Mouse (Mus musculus) liver, embryonic 11.5 days (tissue): ENCODE data around the gene Olfr458. TPM values are rescaled to one million over a fixed set of nuclear protein-coding genes. Genes with fewer than 3 reads are reported as not detected.
"Not testable (repeated sequence)": the region's sequence is repeated elsewhere in the genome, so short reads cannot be mapped to it uniquely, and the experiment has no call there.

Experiments used
- ATAC-seq: fragments of 200-750 bp; cut with Nextera tagmentation; replicated peaks from 2 replicates; pipeline ENCODE4 v1.8.0; 2017; ENCODE audit warnings: moderate number of reproducible peaks, mild to moderate bottlenecking, moderate TSS enrichment, moderate library complexity; ENCODE audit not compliant: low FRiP score
- DNase-seq: peaks from one replicate; pipeline ENCODE4 v3.0.0-alpha.2; 2017; ENCODE audit warnings: low spot score
- H3K27ac ChIP-seq: fragments of 300-500 bp; sonication (generic); 2 replicates; pipeline ENCODE4 v1.5.1; 2014; ENCODE audit warnings: mild to moderate bottlenecking, low read depth, low read length, control low read depth
- H3K27me3 ChIP-seq: fragments of 300-500 bp; sonication (generic); replicated peaks from 2 replicates; pipeline ENCODE4 v1.6.1; 2014; ENCODE audit warnings: low read length, mixed read lengths; ENCODE audit not compliant: control insufficient read depth, insufficient read depth
- H3K36me3 ChIP-seq: fragments of 300-500 bp; sonication (generic); 2 replicates; pipeline ENCODE4 v1.6.1; 2014; ENCODE audit warnings: mild to moderate bottlenecking, low read length, moderate library complexity, mixed read lengths; ENCODE audit not compliant: control insufficient read depth, insufficient read depth
- H3K4me1 ChIP-seq: fragments of 300-500 bp; sonication (generic); replicated peaks from 2 replicates; pipeline ENCODE4 v1.6.1; 2014; ENCODE audit warnings: low read length, mixed read lengths; ENCODE audit not compliant: control insufficient read depth, insufficient read depth
- H3K4me2 ChIP-seq: fragments of 300-500 bp; sonication (generic); 2 replicates; pipeline ENCODE4 v1.6.1; 2014; ENCODE audit warnings: mild to moderate bottlenecking, control low read depth, moderate library complexity
- H3K4me3 ChIP-seq: fragments of 300-500 bp; sonication (generic); 2 replicates; pipeline ENCODE4 v1.5.1; 2014; ENCODE audit warnings: low read depth, low read length, control low read depth
- H3K9ac ChIP-seq: fragments of 300-500 bp; sonication (generic); 2 replicates; pipeline ENCODE4 v1.6.1; 2014; ENCODE audit warnings: low read depth, low read length, control low read depth
- H3K9me3 ChIP-seq: fragments of 300-500 bp; sonication (generic); 2 replicates; pipeline ENCODE4 v1.6.1; 2016; ENCODE audit warnings: low read length, inconsistent platforms, mixed read lengths; ENCODE audit not compliant: control insufficient read depth
- WGBS: fragments of 180-500 bp; shearing (Covaris S2); extraction: QIAGEN DNeasy Blood & Tissue Kit; methylation state at CpG from one replicate; pipeline ENCODE4 v1.1.7; 2014; 5-methylcytosine and 5-hydroxymethylcytosine counted together
- polyA plus RNA-seq: library from polyadenylated mRNA; unstranded; fragments of >200 nt; fragmentation: Nextera tagmentation; extraction: Ambion mirVana; gene quantifications from 2 replicates; pipeline ENCODE4 v1.2.1, GENCODE M21; 2014

Olfr458 gene
- not detected in 2 replicates for polyA plus RNA-seq

DNA sequence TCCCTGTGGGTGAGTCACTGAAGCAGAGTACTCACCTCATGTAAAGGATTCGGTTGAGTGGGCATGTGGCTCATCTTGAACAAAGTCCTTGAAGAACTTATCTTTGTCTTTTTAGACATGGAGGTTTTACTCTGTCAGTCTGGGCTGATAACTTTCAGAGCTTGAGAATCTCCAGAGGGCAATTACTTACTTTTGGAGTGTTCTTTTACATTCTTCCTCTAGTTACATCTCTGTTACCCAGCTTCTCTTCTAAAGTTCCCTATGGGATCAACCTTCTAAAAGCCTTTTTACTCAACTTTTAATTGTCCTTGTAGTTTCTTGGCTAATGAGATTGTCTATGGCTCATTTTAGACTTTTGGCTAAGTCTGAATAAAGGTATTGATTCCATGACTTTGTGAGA is at the start of gene Olfr458:
Gene Olfr458 (minus strand): TSS at position 101 of the 400 bp plus-strand sequence.
- H3K36me3 ChIP-seq = no peaks in the 10 kb centered on the region
- H3K9me3 ChIP-seq = no peaks in the 10 kb centered on the region
- no peak within 1 kb of the TSS for H3K4me3 ChIP-seq
- H3K4me1 ChIP-seq = no peaks in the 10 kb centered on the region
- DNase-seq = no peak
- WGBS = 73% methylated on average over 1 of the region's 1 CpGs
- H3K4me2 ChIP-seq = no peak within 1 kb of the TSS
- no peak within 1 kb of the TSS for H3K9ac ChIP-seq
- H3K27me3 ChIP-seq = no peaks in the 10 kb centered on the region
- no peak within 1 kb of the TSS for H3K27ac ChIP-seq
- ATAC-seq = no peak

GRCm38 (mm10) chr6:42513461-42513860 is 48.5 kb upstream of the Olfr458 start:
- ATAC-seq = no peak
- no peak overlapping the region for H3K9ac ChIP-seq
- WGBS = 80% methylated on average over 1 of the region's 1 CpGs
- no peak for DNase-seq
- H3K27ac ChIP-seq = no peak overlapping the region
- no peak overlapping the region for H3K4me2 ChIP-seq
- no peak overlapping the region for H3K4me3 ChIP-seq
- no peaks in the 10 kb centered on the region for H3K36me3 ChIP-seq
- H3K27me3 ChIP-seq = no peaks in the 10 kb centered on the region
- no peaks in the 10 kb centered on the region for H3K9me3 ChIP-seq
- no peaks in the 10 kb centered on the region for H3K4me1 ChIP-seq

GRCm38 (mm10) chr6:42509311-42509710 is 44.3 kb upstream of the Olfr458 start:
- H3K4me3 ChIP-seq = no peak overlapping the region
- no peaks in the 10 kb centered on the region for H3K36me3 ChIP-seq
- no peak overlapping the region for H3K27ac ChIP-seq
- no peak overlapping the region for H3K9ac ChIP-seq
- no peaks in the 10 kb centered on the region for H3K4me1 ChIP-seq
- H3K4me2 ChIP-seq = no peak overlapping the region
- DNase-seq (no peak), ATAC-seq (no peak)
- H3K27me3 ChIP-seq = no peaks in the 10 kb centered on the region
- no peaks in the 10 kb centered on the region for H3K9me3 ChIP-seq

- H3K9ac ChIP-seq = no peak overlapping the region
- H3K27ac ChIP-seq = no peak overlapping the region
- no peak overlapping the region for H3K4me3 ChIP-seq
- no peaks in the 10 kb centered on the region for H3K4me1 ChIP-seq
- 90% methylated on average over 2 of the region's 2 CpGs for WGBS
- no peak for DNase-seq
- ATAC-seq = no peak
- H3K36me3 ChIP-seq = no peaks in the 10 kb centered on the region
- H3K27me3 ChIP-seq = no peaks in the 10 kb centered on the region
- H3K9me3 ChIP-seq = no peaks in the 10 kb centered on the region
- H3K4me2 ChIP-seq = no peak overlapping the region
These were observed 38.5 kb upstream of the Olfr458 start for GRCm38 (mm10) chr6:42503478-42503877.

GRCm38 (mm10) chr6:42489731-42490130 is 24.7 kb upstream of the Olfr458 start:
- ATAC-seq = no peak
- no peak overlapping the region for H3K9ac ChIP-seq
- H3K9me3 ChIP-seq = no peaks in the 10 kb centered on the region
- no peaks in the 10 kb centered on the region for H3K27me3 ChIP-seq
- H3K36me3 ChIP-seq = no peaks in the 10 kb centered on the region
- no peak overlapping the region for H3K27ac ChIP-seq
- DNase-seq = no peak
- H3K4me2 ChIP-seq = no peak overlapping the region
- H3K4me1 ChIP-seq = no peaks in the 10 kb centered on the region
- 67% methylated on average over 1 of the region's 1 CpGs for WGBS
- no peak overlapping the region for H3K4me3 ChIP-seq

DNA sequence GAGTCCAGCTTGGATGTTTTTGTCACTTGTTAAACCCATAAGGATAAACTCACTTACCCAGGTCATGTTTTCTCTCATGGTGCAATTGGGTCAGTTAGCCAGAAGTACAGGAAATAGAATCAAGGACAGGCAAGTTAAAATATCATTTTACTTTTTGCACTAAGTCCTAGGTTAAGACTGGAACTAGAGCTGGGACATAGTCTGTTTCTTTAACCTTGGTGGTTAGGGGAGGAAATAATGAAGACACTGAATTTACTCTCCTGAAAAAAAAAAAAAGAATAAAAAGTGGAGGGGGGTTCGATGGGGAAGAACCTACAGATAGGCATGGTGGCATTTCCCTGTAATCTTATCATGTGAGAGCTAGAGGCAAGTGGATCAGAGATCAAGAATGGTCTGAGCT is 22.1 kb upstream of the Olfr458 start, which contains the start of gene Olfr456:
Gene Olfr456 (minus strand): TSS at position 101 of the 400 bp plus-strand sequence.
- no peak for DNase-seq
- no peak within 1 kb of the TSS for H3K4me2 ChIP-seq
- H3K9me3 ChIP-seq = no peaks in the 10 kb centered on the region
- no peak within 1 kb of the TSS for H3K27ac ChIP-seq
- WGBS = 72% methylated on average over 1 of the region's 1 CpGs
- no peaks in the 10 kb centered on the region for H3K36me3 ChIP-seq
- H3K4me1 ChIP-seq = no peaks in the 10 kb centered on the region
- no peak within 1 kb of the TSS for H3K4me3 ChIP-seq
- no peak within 1 kb of the TSS for H3K9ac ChIP-seq
- no peaks in the 10 kb centered on the region for H3K27me3 ChIP-seq
- ATAC-seq = no peak

DNA sequence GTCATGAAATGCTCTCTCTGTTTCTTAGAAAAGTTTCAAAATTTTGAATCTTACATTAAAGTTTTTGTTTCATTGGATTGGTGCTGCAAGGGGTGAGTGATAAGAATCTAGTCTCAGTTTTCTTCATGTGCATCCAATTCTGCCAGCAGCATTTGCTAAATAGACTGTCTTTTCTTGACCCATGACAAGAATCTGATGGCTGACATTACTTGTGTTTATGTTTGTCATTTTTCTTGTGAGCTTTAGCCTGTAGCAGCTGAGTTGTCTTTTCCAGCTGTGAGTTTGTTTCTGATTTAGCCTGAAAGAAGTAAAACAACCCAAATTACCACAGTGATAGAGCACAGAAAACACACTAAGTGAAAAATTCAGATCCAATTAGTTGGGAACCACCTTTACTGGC is 19.6 kb upstream of the Olfr458 start:
- Histone ChIP-seq H3K27ac (no peak overlapping the region), H3K4me2 (no peak overlapping the region), H3K4me3 (no peak overlapping the region), H3K4me1 (no peaks in the 10 kb centered on the region), H3K27me3 (no peaks in the 10 kb centered on the region), H3K9me3 (no peaks in the 10 kb centered on the region), H3K9ac (no peak overlapping the region), H3K36me3 (no peaks in the 10 kb centered on the region)
- no peak for ATAC-seq
- DNase-seq = no peak

- Histone ChIP-seq H3K4me3 (no peak within 1 kb of the TSS), H3K27ac (no peak within 1 kb of the TSS), H3K36me3 (no peaks in the 10 kb centered on the region), H3K27me3 (no peaks in the 10 kb centered on the region), H3K9ac (no peak within 1 kb of the TSS), H3K4me1 (no peaks in the 10 kb centered on the region), H3K9me3 (no peaks in the 10 kb centered on the region), H3K4me2 (no peak within 1 kb of the TSS)
- DNase-seq (no peak), ATAC-seq (no peak)
- 72% methylated on average over 1 of the region's 1 CpGs for WGBS
These were observed 11.2 kb upstream of the Olfr458 start, which contains the start of gene Olfr457 for GRCm38 (mm10) chr6:42476235-42476634. Gene Olfr457, minus strand, starts transcription at chr6:42476335.

DNA sequence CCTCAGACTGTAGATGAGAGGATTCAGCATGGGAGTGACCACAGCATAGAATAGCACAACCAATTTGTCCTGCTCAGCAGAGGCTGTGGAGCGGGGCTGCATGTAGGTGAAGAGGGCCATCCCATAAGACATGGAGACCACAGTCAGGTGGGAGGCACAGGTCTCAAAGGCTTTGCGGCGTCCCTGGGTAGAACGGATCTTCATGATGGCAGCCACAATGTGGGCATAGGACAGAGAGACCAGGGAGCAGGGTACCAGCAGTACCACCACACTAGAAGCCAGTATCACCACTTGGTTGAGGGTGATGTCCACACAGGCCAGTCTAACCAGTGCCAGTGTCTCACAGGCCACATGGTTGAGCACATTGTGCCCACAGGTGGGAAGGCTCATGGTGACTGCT is 6.3 kb upstream of the Olfr458 start:
- not testable (repeated sequence) for ATAC-seq, H3K4me3 ChIP-seq, H3K9me3 ChIP-seq, H3K27me3 ChIP-seq, DNase-seq, H3K27ac ChIP-seq, H3K36me3 ChIP-seq, H3K9ac ChIP-seq, H3K4me2 ChIP-seq, H3K4me1 ChIP-seq
- WGBS = 81% methylated on average over 4 of the region's 4 CpGs
